Mouse (Mus musculus) liver, embryonic 14.5 days (tissue): Measurements from ENCODE around the gene Btg1.

Source experiments
- CTCF ChIP-seq: IDR thresholded peaks from 2 replicates; pipeline ENCODE4 v1.5.1; 2016; ENCODE audit warnings: antibody characterized with exemption, low read depth, control low read depth
- EP300 ChIP-seq: IDR thresholded peaks from 2 replicates; pipeline ENCODE4 v1.6.1; 2016; ENCODE audit warnings: antibody characterized with exemption, low read depth

DNA sequence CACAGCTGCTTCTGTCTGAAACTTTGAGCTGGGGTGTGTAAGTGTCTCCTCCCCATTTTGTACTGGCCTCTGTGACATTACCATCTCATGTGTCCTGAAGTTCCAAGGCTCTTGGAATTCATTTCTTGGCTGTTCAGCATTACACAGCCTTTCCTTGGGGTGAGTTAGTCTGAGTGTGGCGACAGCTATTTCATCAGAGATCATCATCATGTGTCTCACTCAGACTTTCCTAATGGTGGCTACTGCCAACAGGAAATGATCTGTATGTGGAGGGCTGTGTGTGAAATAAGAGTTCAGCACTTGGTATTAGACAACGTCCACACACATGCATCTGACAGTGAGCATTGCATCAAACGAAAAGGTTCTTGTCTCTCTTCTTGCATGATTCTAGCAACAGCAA, 39.4 kb downstream of the Btg1 start:
- TF ChIP-seq EP300 (no peak), CTCF (no peak)
